Mouse (Mus musculus) brain, embryonic 14.5 days (tissue): Measurements from ENCODE around the gene Rmdn2.

Source experiments
- CTCF ChIP-seq: fragments of 200-500 bp; IDR thresholded peaks from 2 replicates; pipeline ENCODE4 v1.5.1; 2012; ENCODE audit warnings: inconsistent platforms, mild to moderate bottlenecking, moderate library complexity, borderline replicate concordance; ENCODE audit not compliant: insufficient read depth, insufficient read length; ENCODE audit errors: extremely low read depth
- POLR2A ChIP-seq: fragments of 200-500 bp; IDR thresholded peaks from 2 replicates; pipeline ENCODE4 v1.6.1; 2012; ENCODE audit warnings: mild to moderate bottlenecking, inconsistent platforms, borderline replicate concordance; ENCODE audit not compliant: poor library complexity, insufficient read depth, insufficient read length, severe bottlenecking; ENCODE audit errors: extremely low read depth

- TF ChIP-seq CTCF (0 out of 2 replicates have a peak, but pooled peaks have one; percentile 1), POLR2A (no peak)
Observed at GRCm38 (mm10) chr17:79714931-79715637, 103.4 kb downstream of the Rmdn2 start, which contains the start of gene Cyp1b1.
